Comparison of ENCODE assay signal across 8 mouse cellular contexts in the genomic region with DNA sequence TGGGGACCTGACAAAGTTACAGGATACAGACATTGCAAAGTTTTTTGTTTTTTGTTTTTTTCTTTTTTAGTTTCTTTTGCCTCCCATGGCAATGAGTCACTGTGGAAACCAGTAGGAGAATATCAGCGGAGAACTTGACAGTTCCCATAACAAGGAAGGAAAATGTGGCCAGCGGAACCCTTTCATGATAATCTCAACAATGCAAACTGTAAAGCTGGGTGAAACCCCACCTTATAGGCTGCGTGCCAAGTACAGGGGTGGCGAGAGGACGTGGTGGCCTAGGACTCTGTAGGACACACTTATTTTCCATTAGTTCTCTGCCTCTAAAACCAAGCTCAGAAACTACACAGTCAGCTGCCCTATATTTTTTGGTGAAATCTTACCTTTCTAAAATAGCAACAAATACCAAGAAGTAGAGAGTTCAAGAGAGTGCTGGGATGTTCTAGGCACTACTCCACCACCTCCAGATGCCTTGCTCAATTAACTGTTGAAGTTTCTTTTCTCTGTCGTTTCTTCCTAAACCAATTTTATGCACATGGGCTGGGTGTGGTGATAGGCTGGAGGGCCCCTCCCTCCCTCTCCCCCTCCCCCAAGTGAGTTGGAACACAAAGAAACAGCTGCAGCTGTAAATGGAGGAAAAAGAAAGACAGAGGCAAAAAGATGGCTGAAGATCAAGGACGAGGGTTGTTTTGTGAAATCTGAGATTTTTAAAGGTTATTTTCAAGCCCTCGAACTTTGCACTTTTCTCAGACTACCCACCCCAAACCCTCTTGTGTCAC.
A peak's percentile ranks its signal among the peaks of the same experiment; 100 is the strongest.
DNase-seq lines count a peak whose midpoint lies in the region; ATAC-seq lines count a peak whose summit lies in the region.
"Had no signal": no experiment of that assay in that cellular context is flagged by ENCODE, and none has a peak within 500 bp of the region (broad histone marks: within the 10 kb centered on the region; RNA-seq: fewer than 3 reads in every experiment).

No protein-coding gene starts in this region.

- no peak overlapping the region for H3K9ac ChIP-seq in limb, embryonic 12.5 days (replicated peaks)
- no peak overlapping the region for H3K9ac ChIP-seq in forebrain, embryonic 12.5 days
- H3K9ac ChIP-seq: liver, embryonic 14.5 days had no signal

- H3K4me1 ChIP-seq in limb, embryonic 12.5 days (replicated peaks) = peaks cover 22% of the 10 kb centered on the region
- H3K4me1 ChIP-seq in forebrain, embryonic 12.5 days = peaks cover 9% of the 10 kb centered on the region; the same call in 1 of the 2 replicates

- peak; percentile 76 for DNase-seq in 3T3-L1 (ENCODE audit: low read depth, low spot score)
- peak; percentile 57 for DNase-seq in CD4-positive helper T cell, adult 2 months (ENCODE audit: low read depth, low spot score)
- peak; percentile 48 to 62 for DNase-seq in heart, adult 9 months (ENCODE audit: low spot score in 2 of 2)
- DNase-seq in urinary bladder, postnatal 4 days (ENCODE audit: low spot score in 2 of 2) = peak; percentile 24 to 66
- DNase-seq in cerebellum, adult 18-20 months = no peak

- no peaks in the 10 kb centered on the region for H3K36me3 ChIP-seq in limb, embryonic 12.5 days
- no peaks in the 10 kb centered on the region for H3K36me3 ChIP-seq in forebrain, embryonic 12.5 days (replicated peaks)

- H3K4me3 ChIP-seq in limb, embryonic 12.5 days (replicated peaks) = no peak overlapping the region
- H3K4me3 ChIP-seq in forebrain, embryonic 12.5 days (replicated peaks) = no peak overlapping the region

- H3K4me2 ChIP-seq in limb, embryonic 12.5 days = no peak overlapping the region
- H3K4me2 ChIP-seq in forebrain, embryonic 12.5 days = no peak overlapping the region

- ATAC-seq in limb, embryonic 12.5 days (ENCODE audit: insufficient number of reproducible peaks, insufficient read depth, low FRiP score, low TSS enrichment, low read depth) = no peak
- ATAC-seq in forebrain, embryonic 12.5 days (ENCODE audit: low FRiP score) = no peak

- 69% methylated on average over 8 of the region's 8 CpGs for WGBS in limb, embryonic 12.5 days
- 77% methylated on average over 8 of the region's 8 CpGs for WGBS in forebrain, embryonic 12.5 days

- H3K27ac ChIP-seq in limb, embryonic 12.5 days = 0 out of 2 replicates have a peak overlapping the region, but pooled peaks have one; percentile 18
- H3K27ac ChIP-seq in forebrain, embryonic 12.5 days = no peak overlapping the region
- H3K27ac ChIP-seq: liver, embryonic 14.5 days had no signal

- H3K9me3 ChIP-seq in limb, embryonic 12.5 days = no peaks in the 10 kb centered on the region
- no peaks in the 10 kb centered on the region for H3K9me3 ChIP-seq in forebrain, embryonic 12.5 days

- no peaks in the 10 kb centered on the region for H3K27me3 ChIP-seq in limb, embryonic 12.5 days
- no peaks in the 10 kb centered on the region for H3K27me3 ChIP-seq in forebrain, embryonic 12.5 days

Comparison
In these comparisons a context has a peak if more than half of its experiments do, and no peak if none do; other contexts are left out.
1. DNase-seq: peak in 3T3-L1 (single experiment), CD4-positive helper T cell, adult 2 months (single experiment), heart, adult 9 months (2 of 2) and urinary bladder, postnatal 4 days (2 of 2); none in cerebellum, adult 18-20 months (0 of 2).